Mouse (Mus musculus) heart, adult 11 months (tissue): ENCODE results near the gene Nbea.

Source experiments
- DNase-seq: peaks from one replicate; pipeline ENCODE4 v3.0.0; 2022

Nbea gene

GRCm38 (mm10) chr3:55819598-55819997 lies 363.9 kb downstream of the Nbea start:
- DNase-seq: no peak

- DNase-seq: no peak
Measured at GRCm38 (mm10) chr3:55818082-55818481, 365.4 kb downstream of the Nbea start.

- DNase-seq: peak; percentile 93
Measured at GRCm38 (mm10) chr3:55816638-55817375, 366.7 kb downstream of the Nbea start.

GRCm38 (mm10) chr3:55816096-55816495 lies 367.4 kb downstream of the Nbea start:
- DNase-seq: no peak

GRCm38 (mm10) chr3:55814993-55815625 lies 368.4 kb downstream of the Nbea start:
- DNase-seq: no peak

- DNase-seq: no peak
Measured at GRCm38 (mm10) chr3:55794768-55795167, 388.7 kb downstream of the Nbea start.

- peak; percentile 95 for DNase-seq
Measured at GRCm38 (mm10) chr3:55793842-55794575, 389.5 kb downstream of the Nbea start.

GRCm38 (mm10) chr3:55792251-55792650 lies 391.2 kb downstream of the Nbea start:
- peak; percentile 25 for DNase-seq

GRCm38 (mm10) chr3:55790609-55791008 lies 392.9 kb downstream of the Nbea start:
- DNase-seq: no peak

GRCm38 (mm10) chr3:55789856-55790255 lies 393.6 kb downstream of the Nbea start:
- peak; percentile 14 for DNase-seq

GRCm38 (mm10) chr3:55788621-55789201 lies 394.8 kb downstream of the Nbea start:
- peak; percentile 62 for DNase-seq

GRCm38 (mm10) chr3:55788214-55788586 lies 395.3 kb downstream of the Nbea start:
- no peak for DNase-seq

GRCm38 (mm10) chr3:55787487-55788213 lies 395.9 kb downstream of the Nbea start:
- DNase-seq: peak; percentile 94

- DNase-seq: peak; percentile 52
Measured at GRCm38 (mm10) chr3:55786835-55787486, 396.5 kb downstream of the Nbea start.

- DNase-seq: peak; percentile 66
Measured at GRCm38 (mm10) chr3:55785981-55786725, 397.3 kb downstream of the Nbea start.

- peak; percentile 19 for DNase-seq
Measured at GRCm38 (mm10) chr3:55785266-55785980, 398.1 kb downstream of the Nbea start.

- no peak for DNase-seq
Measured at GRCm38 (mm10) chr3:55784101-55784500, 399.4 kb downstream of the Nbea start.

GRCm38 (mm10) chr3:55783171-55784081 lies 400.1 kb downstream of the Nbea start:
- DNase-seq: peak; percentile 86

- peak; percentile 91 for DNase-seq
Measured at GRCm38 (mm10) chr3:55782771-55783170, 400.7 kb downstream of the Nbea start.
